Mouse (Mus musculus): ENCODE results near the gene F830045P16Rik. TPM values are rescaled to one million over a fixed set of nuclear protein-coding genes. Genes with fewer than 3 reads are reported as not detected.

Gene F830045P16Rik
- polyA plus RNA-seq (2021; fragmentation: Nextera tagmentation): not detected in 2 replicates
- long read RNA-seq, experiment 1: 0 reads
- long read RNA-seq, experiment 2: 0 reads

DNA sequence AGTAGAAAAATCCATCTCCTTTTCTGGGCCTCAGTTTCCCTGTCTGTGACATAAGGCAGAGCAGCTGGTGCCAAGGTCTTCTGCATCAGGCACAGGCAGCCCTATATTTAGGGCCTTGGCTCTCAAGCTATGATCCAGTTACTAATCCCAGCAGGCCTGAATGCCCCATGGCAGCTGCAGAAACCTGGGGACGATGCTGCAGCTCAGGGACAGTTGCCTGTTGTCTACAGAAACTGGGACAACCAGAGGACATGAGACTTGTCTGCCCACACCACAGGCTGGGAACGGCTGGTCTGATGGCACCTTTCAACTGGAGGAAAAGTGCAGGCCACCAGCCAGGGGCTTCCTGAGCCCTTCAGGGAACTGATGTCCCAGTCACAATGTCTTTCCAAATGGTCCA lies at the start of gene F830045P16Rik:
TSS of gene F830045P16Rik (minus strand) at position 226 of the 400 bp plus-strand sequence.

Other genes with a start within 250 kb of the F830045P16Rik start
- gene Ckap2l, start 239.4 kb downstream of the F830045P16Rik start, polyA plus RNA-seq (2021; fragmentation: Nextera tagmentation): 0.12 and 0.28 TPM in 2 replicates
- 0.24 and 0.32 TPM in 2 replicates for gene Il1a, start 226.6 kb downstream of the F830045P16Rik start, polyA plus RNA-seq (2021; fragmentation: Nextera tagmentation)
- gene Il1b, start 165.5 kb downstream of the F830045P16Rik start, polyA plus RNA-seq (2021; fragmentation: Nextera tagmentation): 0.53 and 1.1 TPM in 2 replicates
- gene Sirpa, start 56.2 kb upstream of the F830045P16Rik start, polyA plus RNA-seq (2021; fragmentation: Nextera tagmentation): 144 and 156 TPM in 2 replicates
- gene Pdyn, start 163.2 kb upstream of the F830045P16Rik start, polyA plus RNA-seq (2021; fragmentation: Nextera tagmentation): 16.8 and 18.6 TPM in 2 replicates